Mouse (Mus musculus): ENCODE data around the gene Prr15l. TPM values are rescaled to one million over a fixed set of nuclear protein-coding genes. Genes with fewer than 3 reads are reported as not detected.

The Prr15l gene
- polyA plus RNA-seq, 1 experiment from 2014 or later, result 0.53 TPM

- Histone ChIP-seq H3K4me1 (ENCODE audit: control insufficient read depth in 2 of 2, insufficient read depth in 2 of 2, low read length in 2 of 2) (peaks cover 10 to 19% of the 10 kb centered on the region in 2 experiments), H3K4me2 (ENCODE audit: low read length) (no peak overlapping the region), H3K4me3 (ENCODE audit: control insufficient read depth in 1 of 2, insufficient read depth in 1 of 2, low read depth in 1 of 2, low read length in 2 of 2) (no peak overlapping the region), H3K9ac (ENCODE audit: low read length) (no peak overlapping the region), H3K27ac (replicated peaks in 1 of 2; ENCODE audit: control insufficient read depth in 1 of 2, insufficient read depth in 1 of 2, low read depth in 2 of 2, low read length in 2 of 2) (no peak overlapping the region), H3K36me3 (ENCODE audit: control insufficient read depth, insufficient read depth, low read length) (no peaks in the 10 kb centered on the region), H3K9me3 (ENCODE audit: control insufficient read depth, low read length) (no peaks in the 10 kb centered on the region), H3K27me3 (ENCODE audit: control insufficient read depth, insufficient read depth, low read length) (peaks cover 13% of the 10 kb centered on the region)
- ATAC-seq (ENCODE audit: insufficient number of reproducible peaks, insufficient read depth, low FRiP score, low read depth), result no peak
- 87% methylated on average over 7 of the region's 7 CpGs for WGBS
Measured at GRCm38 (mm10) chr11:96979329-96979728, 51.4 kb downstream of the Prr15l start.

DNA sequence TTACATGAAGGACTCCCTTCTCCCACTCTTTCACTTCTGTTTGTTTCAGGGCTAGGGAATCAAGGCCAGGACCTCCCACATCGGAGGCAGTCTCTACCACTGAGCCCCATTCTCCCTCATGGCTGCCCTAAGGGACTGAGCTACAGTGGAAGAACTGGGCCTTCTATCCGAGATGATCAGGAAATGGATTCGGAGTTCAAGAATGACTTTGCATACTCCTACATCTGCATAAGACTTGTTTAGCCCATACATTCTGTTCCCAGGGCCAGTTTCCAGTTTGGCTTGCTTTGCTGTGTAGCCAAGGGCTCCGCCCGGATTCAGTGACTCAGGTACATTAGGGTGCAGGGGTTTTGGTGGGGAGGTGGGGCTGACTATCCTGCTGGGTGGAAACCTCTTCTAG lies 52.1 kb downstream of the Prr15l start:
- Histone ChIP-seq H3K4me2 (ENCODE audit: low read length) (no peak overlapping the region), H3K9ac (ENCODE audit: low read length) (no peak overlapping the region), H3K4me3 (ENCODE audit: control insufficient read depth in 1 of 2, insufficient read depth in 1 of 2, low read depth in 1 of 2, low read length in 2 of 2) (no peak overlapping the region), H3K36me3 (ENCODE audit: control insufficient read depth, insufficient read depth, low read length) (no peaks in the 10 kb centered on the region), H3K9me3 (ENCODE audit: control insufficient read depth, low read length) (no peaks in the 10 kb centered on the region), H3K4me1 (ENCODE audit: control insufficient read depth in 2 of 2, insufficient read depth in 2 of 2, low read length in 2 of 2) (peaks cover 10 to 16% of the 10 kb centered on the region in 2 experiments), H3K27ac (replicated peaks in 1 of 2; ENCODE audit: control insufficient read depth in 1 of 2, insufficient read depth in 1 of 2, low read depth in 2 of 2, low read length in 2 of 2) (no peak overlapping the region), H3K27me3 (ENCODE audit: control insufficient read depth, insufficient read depth, low read length) (peaks cover 20% of the 10 kb centered on the region)
- ATAC-seq (ENCODE audit: insufficient number of reproducible peaks, insufficient read depth, low FRiP score, low read depth), result no peak
- WGBS, result 71% methylated on average over 5 of the region's 5 CpGs

DNA sequence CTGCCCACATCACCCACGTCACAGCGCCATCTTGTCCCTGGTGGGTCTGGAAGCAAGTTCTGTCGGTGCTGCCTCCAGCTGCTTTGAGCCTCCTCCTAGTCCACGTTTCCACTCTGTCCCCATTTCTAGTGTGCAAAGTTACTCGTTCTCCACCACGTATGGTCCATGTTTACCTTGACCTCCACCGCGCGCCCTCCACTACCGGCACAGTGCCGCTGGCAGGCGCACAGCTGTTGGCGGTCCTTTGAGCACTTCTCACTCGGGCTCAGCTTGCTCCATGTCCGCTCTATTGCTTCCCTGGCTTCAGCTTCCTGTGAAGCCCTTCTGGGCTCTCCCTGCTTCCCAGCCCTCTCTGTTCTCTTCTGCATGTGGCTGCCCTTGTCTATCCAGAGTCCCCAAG lies 53.6 kb downstream of the Prr15l start:
- peaks cover 34% of the 10 kb centered on the region for H3K27me3 ChIP-seq (ENCODE audit: control insufficient read depth, insufficient read depth, low read length)
- peaks cover 3 to 6% of the 10 kb centered on the region in 2 experiments for H3K4me1 ChIP-seq (ENCODE audit: control insufficient read depth in 2 of 2, insufficient read depth in 2 of 2, low read length in 2 of 2)
- no peak for ATAC-seq (ENCODE audit: insufficient number of reproducible peaks, insufficient read depth, low FRiP score, low read depth)
- H3K9me3 ChIP-seq (ENCODE audit: control insufficient read depth, low read length), result no peaks in the 10 kb centered on the region
- H3K4me2 ChIP-seq (ENCODE audit: low read length), result no peak overlapping the region
- no peak overlapping the region for H3K9ac ChIP-seq (ENCODE audit: low read length)
- H3K4me3 ChIP-seq (ENCODE audit: control insufficient read depth in 1 of 2, insufficient read depth in 1 of 2, low read depth in 1 of 2, low read length in 2 of 2), result no peak overlapping the region
- H3K27ac ChIP-seq (replicated peaks in 1 of 2; ENCODE audit: control insufficient read depth in 1 of 2, insufficient read depth in 1 of 2, low read depth in 2 of 2, low read length in 2 of 2), result no peak overlapping the region
- H3K36me3 ChIP-seq (ENCODE audit: control insufficient read depth, insufficient read depth, low read length), result no peaks in the 10 kb centered on the region
- 55% methylated on average over 15 of the region's 15 CpGs for WGBS

- H3K4me2 ChIP-seq (ENCODE audit: low read length), result no peak overlapping the region
- no peak for ATAC-seq (ENCODE audit: insufficient number of reproducible peaks, insufficient read depth, low FRiP score, low read depth)
- no peaks in the 10 kb centered on the region for H3K9me3 ChIP-seq (ENCODE audit: control insufficient read depth, low read length)
- H3K4me3 ChIP-seq (ENCODE audit: control insufficient read depth in 1 of 2, insufficient read depth in 1 of 2, low read depth in 1 of 2, low read length in 2 of 2), result no peak overlapping the region
- H3K27ac ChIP-seq (replicated peaks in 1 of 2; ENCODE audit: control insufficient read depth in 1 of 2, insufficient read depth in 1 of 2, low read depth in 2 of 2, low read length in 2 of 2), result no peak overlapping the region
- H3K36me3 ChIP-seq (ENCODE audit: control insufficient read depth, insufficient read depth, low read length), result no peaks in the 10 kb centered on the region
- 3% methylated on average over 7 of the region's 7 CpGs for WGBS
- H3K27me3 ChIP-seq (ENCODE audit: control insufficient read depth, insufficient read depth, low read length), result peaks cover 40% of the 10 kb centered on the region
- no peak overlapping the region for H3K9ac ChIP-seq (ENCODE audit: low read length)
- peaks cover 3 to 5% of the 10 kb centered on the region in 2 experiments; a peak in 3 of 4 replicates for H3K4me1 ChIP-seq (ENCODE audit: control insufficient read depth in 2 of 2, insufficient read depth in 2 of 2, low read length in 2 of 2)
Measured at GRCm38 (mm10) chr11:96982355-96982754, 54.5 kb downstream of the Prr15l start.

GRCm38 (mm10) chr11:96982859-96983258 lies 55.0 kb downstream of the Prr15l start, which contains the start of gene Sp2:
TSS of gene Sp2 (minus strand) at chr11:96982959.
- peaks cover 45% of the 10 kb centered on the region for H3K27me3 ChIP-seq (ENCODE audit: control insufficient read depth, insufficient read depth, low read length)
- ATAC-seq (ENCODE audit: insufficient number of reproducible peaks, insufficient read depth, low FRiP score, low read depth), result no peak
- WGBS, result 78% methylated on average over 7 of the region's 7 CpGs

GRCm38 (mm10) chr11:96984903-96985302 lies 57.0 kb downstream of the Prr15l start:
- H3K4me2 ChIP-seq (ENCODE audit: low read length), result no peak overlapping the region
- no peak overlapping the region for H3K9ac ChIP-seq (ENCODE audit: low read length)
- no peaks in the 10 kb centered on the region for H3K9me3 ChIP-seq (ENCODE audit: control insufficient read depth, low read length)
- H3K36me3 ChIP-seq (ENCODE audit: control insufficient read depth, insufficient read depth, low read length), result no peaks in the 10 kb centered on the region
- no peak overlapping the region for H3K27ac ChIP-seq (replicated peaks in 1 of 2; ENCODE audit: control insufficient read depth in 1 of 2, insufficient read depth in 1 of 2, low read depth in 2 of 2, low read length in 2 of 2)
- no peak for ATAC-seq (ENCODE audit: insufficient number of reproducible peaks, insufficient read depth, low FRiP score, low read depth)
- peaks cover 62% of the 10 kb centered on the region for H3K27me3 ChIP-seq (ENCODE audit: control insufficient read depth, insufficient read depth, low read length)
- WGBS, result 18% methylated on average over 4 of the region's 4 CpGs
- no peak overlapping the region for H3K4me3 ChIP-seq (ENCODE audit: control insufficient read depth in 1 of 2, insufficient read depth in 1 of 2, low read depth in 1 of 2, low read length in 2 of 2)
- peaks cover 0 to 10% of the 10 kb centered on the region in 2 experiments; a peak in 3 of 4 replicates for H3K4me1 ChIP-seq (ENCODE audit: control insufficient read depth in 2 of 2, insufficient read depth in 2 of 2, low read length in 2 of 2)

More at GRCm38 (mm10) chr11:96982859-96983258, 55.0 kb downstream of the Prr15l start, which contains the start of gene Sp2:
- Histone ChIP-seq H3K4me1 (ENCODE audit: control insufficient read depth in 2 of 2, insufficient read depth in 2 of 2, low read length in 2 of 2) (peaks cover 3 to 8% of the 10 kb centered on the region in 2 experiments), H3K4me2 (ENCODE audit: low read length) (no peak within 1 kb of the TSS), H3K9ac (ENCODE audit: low read length) (no peak within 1 kb of the TSS), H3K36me3 (ENCODE audit: control insufficient read depth, insufficient read depth, low read length) (no peaks in the 10 kb centered on the region), H3K9me3 (ENCODE audit: control insufficient read depth, low read length) (no peaks in the 10 kb centered on the region), H3K27ac (replicated peaks in 1 of 2; ENCODE audit: control insufficient read depth in 1 of 2, insufficient read depth in 1 of 2, low read depth in 2 of 2, low read length in 2 of 2) (no peak within 1 kb of the TSS), H3K4me3 (ENCODE audit: control insufficient read depth in 1 of 2, insufficient read depth in 1 of 2, low read depth in 1 of 2, low read length in 2 of 2) (no peak within 1 kb of the TSS)

DNA sequence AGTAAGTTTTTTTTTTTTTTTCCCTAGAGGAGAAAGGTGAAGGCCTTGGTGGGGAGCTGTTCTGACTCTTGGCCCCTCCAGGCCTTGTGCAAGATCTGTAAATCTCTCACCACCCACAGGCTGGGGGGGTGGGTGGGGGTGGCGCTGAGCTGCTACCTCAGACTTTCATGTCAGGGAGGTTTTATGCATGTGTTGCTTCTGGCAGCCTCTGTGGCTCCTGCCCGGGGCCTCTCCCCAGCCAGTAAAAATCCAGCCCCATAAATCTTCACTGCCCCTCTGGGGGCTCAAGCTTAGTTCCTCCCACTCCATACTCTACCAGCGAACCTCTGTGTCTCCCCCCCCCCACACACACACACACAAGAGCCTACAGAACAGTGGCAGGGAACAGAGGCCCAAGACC lies 58.6 kb downstream of the Prr15l start:
- Histone ChIP-seq H3K27me3 (ENCODE audit: control insufficient read depth, insufficient read depth, low read length) (peaks cover 66% of the 10 kb centered on the region), H3K4me1 (ENCODE audit: control insufficient read depth in 2 of 2, insufficient read depth in 2 of 2, low read length in 2 of 2) (peaks cover 0 to 10% of the 10 kb centered on the region in 2 experiments; a peak in 3 of 4 replicates), H3K4me2 (ENCODE audit: low read length) (no peak overlapping the region), H3K27ac (replicated peaks in 1 of 2; ENCODE audit: control insufficient read depth in 1 of 2, insufficient read depth in 1 of 2, low read depth in 2 of 2, low read length in 2 of 2) (no peak overlapping the region), H3K9ac (ENCODE audit: low read length) (no peak overlapping the region), H3K9me3 (ENCODE audit: control insufficient read depth, low read length) (no peaks in the 10 kb centered on the region), H3K36me3 (ENCODE audit: control insufficient read depth, insufficient read depth, low read length) (no peaks in the 10 kb centered on the region), H3K4me3 (ENCODE audit: control insufficient read depth in 1 of 2, insufficient read depth in 1 of 2, low read depth in 1 of 2, low read length in 2 of 2) (no peak overlapping the region)
- WGBS, result 41% methylated on average over 3 of the region's 3 CpGs
- no peak for ATAC-seq (ENCODE audit: insufficient number of reproducible peaks, insufficient read depth, low FRiP score, low read depth)
